ENCODE assay signal across 8 mouse cellular contexts in genomic region chr1:133187948-133188680, GRCm38 (mm10). TPM values are rescaled to one million over a fixed set of nuclear protein-coding genes. Genes with fewer than 3 reads are reported as not detected.
DNase-seq lines count a peak whose midpoint lies in the region; ATAC-seq and TF ChIP-seq lines count a peak whose summit lies in the region.

No protein-coding gene starts in this region.

- H3K4me2 ChIP-seq in heart, embryonic 12.5 days: peak overlapping the region; percentile 9; the same call in 1 of the 2 replicates
- peak overlapping the region; percentile 18; the same call in 1 of the 2 replicates for H3K4me2 ChIP-seq in forebrain, embryonic 16.5 days (ENCODE audit: low read length)
- H3K4me2 ChIP-seq in midbrain, embryonic 14.5 days (ENCODE audit: low read length): peak overlapping the region; percentile 38

- no peak for TF ChIP-seq CTCF in kidney, adult 2 months (conservative IDR thresholded peaks at IDR 0.05; ENCODE audit: insufficient read depth, insufficient read length, low read depth, low read length)

- H3K36me3 ChIP-seq in heart, embryonic 12.5 days: no peaks in the 10 kb centered on the region; the same call in 1 of the 2 replicates
- H3K36me3 ChIP-seq in forebrain, embryonic 16.5 days (ENCODE audit: control insufficient read depth, insufficient read depth): no peaks in the 10 kb centered on the region
- no peaks in the 10 kb centered on the region for H3K36me3 ChIP-seq in midbrain, embryonic 14.5 days (ENCODE audit: control insufficient read depth, insufficient read depth, low read length)
- no peaks in the 10 kb centered on the region for H3K36me3 ChIP-seq in kidney, adult 2 months (ENCODE audit: control insufficient read depth, insufficient read depth, low read length)

- peak; percentile 63; the same call in 1 of the 2 replicates for ATAC-seq in heart, embryonic 12.5 days (ENCODE audit: insufficient number of reproducible peaks, low FRiP score)
- ATAC-seq in forebrain, embryonic 16.5 days: peak; percentile 82
- ATAC-seq in midbrain, embryonic 14.5 days (ENCODE audit: low FRiP score, low TSS enrichment): peak; percentile 89

- peak overlapping the region; percentile 51; the same call in 1 of the 2 replicates for H3K27ac ChIP-seq in heart, embryonic 12.5 days (ENCODE audit: poor library complexity, severe bottlenecking)
- peak overlapping the region; percentile 73 for H3K27ac ChIP-seq in forebrain, embryonic 16.5 days (ENCODE audit: low read length)
- H3K27ac ChIP-seq in midbrain, embryonic 14.5 days (replicated peaks; ENCODE audit: low read depth, low read length): peak overlapping the region; percentile 86
- H3K27ac ChIP-seq in kidney, adult 2 months (ENCODE audit: insufficient read depth, low read depth, low read length): no peak overlapping the region

- WGBS in heart, embryonic 12.5 days: 29% methylated on average over 4 of the region's 4 CpGs
- 5% methylated on average over 4 of the region's 4 CpGs for WGBS in forebrain, embryonic 16.5 days
- 3% methylated on average over 4 of the region's 4 CpGs for WGBS in midbrain, embryonic 14.5 days
- WGBS in kidney, adult 2 months: 52% methylated on average over 4 of the region's 4 CpGs

- H3K9ac ChIP-seq in heart, embryonic 12.5 days: 0 out of 2 replicates have a peak overlapping the region, but pooled peaks have one; percentile 2
- 0 out of 2 replicates have a peak overlapping the region, but pooled peaks have one; percentile 13 for H3K9ac ChIP-seq in forebrain, embryonic 16.5 days (replicated peaks; ENCODE audit: low read depth, low read length)
- no peak overlapping the region for H3K9ac ChIP-seq in midbrain, embryonic 14.5 days (replicated peaks; ENCODE audit: low read length)

- H3K4me1 ChIP-seq in heart, embryonic 12.5 days (replicated peaks): peaks cover 22% of the 10 kb centered on the region
- H3K4me1 ChIP-seq in forebrain, embryonic 16.5 days (replicated peaks; ENCODE audit: control insufficient read depth, insufficient read depth, low read length): peaks cover 23% of the 10 kb centered on the region
- H3K4me1 ChIP-seq in midbrain, embryonic 14.5 days (ENCODE audit: control insufficient read depth, insufficient read depth, low read length): peaks cover 37% of the 10 kb centered on the region
- no peaks in the 10 kb centered on the region for H3K4me1 ChIP-seq in kidney, adult 2 months (ENCODE audit: control insufficient read depth, insufficient read depth, low read length)

- no peaks in the 10 kb centered on the region; the same call in 1 of the 2 replicates for H3K27me3 ChIP-seq in heart, embryonic 12.5 days (replicated peaks)
- peaks cover 7% of the 10 kb centered on the region for H3K27me3 ChIP-seq in forebrain, embryonic 16.5 days (replicated peaks; ENCODE audit: control insufficient read depth, insufficient read depth, low read length)
- no peaks in the 10 kb centered on the region for H3K27me3 ChIP-seq in midbrain, embryonic 14.5 days (ENCODE audit: control insufficient read depth, insufficient read depth, low read length)
- H3K27me3 ChIP-seq in kidney, adult 2 months (replicated peaks; ENCODE audit: control insufficient read depth, insufficient read depth, low read length): no peaks in the 10 kb centered on the region

- TF ChIP-seq POLR2A in kidney, adult 2 months (IDR thresholded peaks at IDR 0.05; ENCODE audit: low read depth, low read length): no peak

- H3K9me3 ChIP-seq in heart, embryonic 12.5 days (replicated peaks): peaks cover 5% of the 10 kb centered on the region; the same call in 1 of the 2 replicates
- no peaks in the 10 kb centered on the region for H3K9me3 ChIP-seq in forebrain, embryonic 16.5 days (ENCODE audit: control insufficient read depth, low read length)
- no peaks in the 10 kb centered on the region for H3K9me3 ChIP-seq in midbrain, embryonic 14.5 days (ENCODE audit: control insufficient read depth, low read length)

- no peak for DNase-seq in heart, postnatal 36 days
- peak; percentile 48 for DNase-seq in brain, adult 2 months (ENCODE audit: low read depth, low spot score)
- DNase-seq in midbrain, embryonic 14.5 days: peak; percentile 91
- no peak for DNase-seq in kidney, adult 2 months
- DNase-seq in liver: no peak
- no peak for DNase-seq in ovary, postnatal 36 days (ENCODE audit: low spot score)

- intact Hi-C loops in heart, postnatal 36 days (cut with DNase I): no loop called here

- no peak overlapping the region for H3K4me3 ChIP-seq in heart, embryonic 12.5 days
- no peak overlapping the region for H3K4me3 ChIP-seq in forebrain, embryonic 16.5 days (replicated peaks; ENCODE audit: low read length)
- no peak overlapping the region for H3K4me3 ChIP-seq in midbrain, embryonic 14.5 days (replicated peaks; ENCODE audit: low read depth, low read length)
- no peak overlapping the region for H3K4me3 ChIP-seq in kidney, adult 2 months (ENCODE audit: insufficient read depth, low read depth, low read length)

RNA-seq across cellular contexts. Expression of gene Plekha6, which starts 24.1 kb away (rescaled TPM):
- 18.7 and 19.4 TPM in 2 replicates for polyA plus RNA-seq in heart, embryonic 12.5 days (2016; fragmentation: Nextera tagmentation; extraction: Ambion mirVana)
- total RNA-seq in heart, postnatal 36 days (2021): 10 to 100 TPM; 64.2 to 79.7 TPM
- polyA plus RNA-seq in forebrain, embryonic 16.5 days (2015; fragmentation: Nextera tagmentation; extraction: Ambion mirVana): 10.7 and 11.7 TPM in 2 replicates
- 18.4 and 25.4 TPM in 2 replicates for polyA plus RNA-seq in midbrain, embryonic 14.5 days (2014; fragmentation: Nextera tagmentation; extraction: Ambion mirVana)
- polyA plus RNA-seq in kidney, adult 2 months (2012; rRNA removed): 91.4 and 98.1 TPM in 2 replicates

RNA-seq across cellular contexts. Expression of gene Ppp1r15b, which starts 57.2 kb away (rescaled TPM):
- polyA plus RNA-seq in heart, embryonic 12.5 days (2016; fragmentation: Nextera tagmentation; extraction: Ambion mirVana): 42.3 and 46.2 TPM in 2 replicates
- total RNA-seq in heart, postnatal 36 days (2021): 10 to 100 TPM; 24.1 to 26.0 TPM
- 36.3 and 40.3 TPM in 2 replicates for polyA plus RNA-seq in forebrain, embryonic 16.5 days (2015; fragmentation: Nextera tagmentation; extraction: Ambion mirVana)
- 18.1 and 36.2 TPM in 2 replicates for polyA plus RNA-seq in midbrain, embryonic 14.5 days (2014; fragmentation: Nextera tagmentation; extraction: Ambion mirVana)
- 22.2 and 23.9 TPM in 2 replicates for polyA plus RNA-seq in kidney, adult 2 months (2012; rRNA removed)

Comparison
In these comparisons a context has a peak if more than half of its experiments do, and no peak if none do; other contexts are left out.
1. DNase-seq: peak in brain, adult 2 months (single experiment) and midbrain, embryonic 14.5 days (single experiment); none in heart, postnatal 36 days (0 of 2), kidney, adult 2 months (single experiment), liver (single experiment) and ovary, postnatal 36 days (single experiment).
2. Peak in every context shown above with its lines, with median percentiles within 50 percentile points of each other: ATAC-seq and H3K4me2 ChIP-seq.